Mouse (Mus musculus): ENCODE measurements around the gene Pigx.
"Not testable (repeated sequence)": the region's sequence is repeated elsewhere in the genome, so short reads cannot be mapped to it uniquely, and the experiment has no call there.

Gene Pigx

DNA sequence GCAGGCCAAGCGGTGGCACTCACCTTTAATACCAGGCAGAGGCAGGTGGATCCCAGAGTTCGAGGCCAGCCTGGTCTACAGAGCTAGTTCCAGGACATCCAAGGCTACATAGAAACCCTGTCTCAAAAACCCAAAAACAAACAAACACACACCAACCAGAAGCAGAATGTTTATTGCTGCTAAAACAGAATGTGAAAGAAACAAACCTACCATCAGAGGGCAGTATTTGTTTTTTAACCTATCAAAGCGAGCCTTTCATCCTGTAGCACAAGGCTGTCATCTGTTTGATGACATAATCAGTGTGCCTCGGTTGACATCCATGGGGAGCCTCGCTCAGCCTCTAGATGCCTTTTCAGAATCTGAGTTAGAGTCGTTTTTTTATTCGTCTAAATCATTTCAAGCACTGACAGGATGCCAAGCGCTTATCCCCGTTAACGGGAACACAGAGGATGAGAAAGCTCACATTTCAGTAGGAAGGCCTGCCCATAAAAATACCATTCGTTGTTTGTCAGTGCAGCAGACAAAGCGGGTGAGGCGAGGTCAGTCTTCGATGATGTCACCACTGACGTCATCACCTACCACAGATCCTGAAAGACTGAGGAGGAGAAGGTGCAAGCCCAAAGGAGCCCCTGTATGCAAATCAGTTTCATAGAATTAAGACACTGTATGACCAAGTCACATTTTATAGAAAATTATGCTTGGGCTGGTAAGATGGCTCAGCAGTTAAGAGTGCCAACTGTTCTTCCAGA lies 11.6 kb upstream of the Pigx start:
- DNase-seq (ENCODE audit: extremely low read depth, low read depth, low spot score), result no peak

DNA sequence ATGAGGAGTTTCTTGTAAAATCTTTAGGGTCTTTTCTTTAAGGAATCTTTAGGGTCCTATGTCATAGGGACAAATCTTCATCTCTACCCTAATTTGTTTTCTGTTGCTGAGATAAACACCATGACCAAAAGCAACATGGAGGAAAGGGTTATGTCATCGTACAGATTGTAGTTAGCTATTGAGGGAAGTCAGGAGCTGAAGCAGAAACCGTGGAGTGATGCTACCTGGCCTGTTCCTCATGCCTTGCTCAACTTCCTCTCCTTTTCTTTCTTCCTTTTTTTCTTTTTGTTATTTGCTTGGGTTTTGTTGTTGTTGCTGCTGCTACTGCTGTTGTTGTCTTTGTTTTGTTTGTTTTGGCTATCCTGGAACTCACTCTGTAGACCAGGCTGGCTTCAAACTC lies 9.0 kb upstream of the Pigx start:
- no peak for DNase-seq (ENCODE audit: extremely low read depth, low read depth, low spot score)

DNA sequence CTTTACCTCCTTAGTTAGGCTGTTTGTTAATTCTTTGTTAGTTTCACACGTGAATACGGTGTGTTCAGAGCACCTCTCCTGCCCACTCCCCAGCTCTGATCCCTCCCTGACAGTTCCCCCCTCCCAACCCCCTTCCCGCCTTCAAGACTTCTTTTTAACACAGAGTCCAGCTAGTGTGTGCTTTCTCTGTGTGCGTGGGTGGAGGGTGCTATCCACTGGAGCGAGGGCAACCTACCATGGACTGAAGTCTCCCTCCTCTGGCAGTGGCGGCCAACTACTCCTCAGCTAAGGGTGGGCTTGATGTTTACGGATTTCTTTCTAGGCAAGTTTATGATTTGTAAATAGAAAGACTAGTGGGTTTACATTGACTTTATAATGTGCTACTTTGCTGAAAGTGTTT lies 8.6 kb upstream of the Pigx start:
- no peak for DNase-seq (ENCODE audit: extremely low read depth, low read depth, low spot score)

DNA sequence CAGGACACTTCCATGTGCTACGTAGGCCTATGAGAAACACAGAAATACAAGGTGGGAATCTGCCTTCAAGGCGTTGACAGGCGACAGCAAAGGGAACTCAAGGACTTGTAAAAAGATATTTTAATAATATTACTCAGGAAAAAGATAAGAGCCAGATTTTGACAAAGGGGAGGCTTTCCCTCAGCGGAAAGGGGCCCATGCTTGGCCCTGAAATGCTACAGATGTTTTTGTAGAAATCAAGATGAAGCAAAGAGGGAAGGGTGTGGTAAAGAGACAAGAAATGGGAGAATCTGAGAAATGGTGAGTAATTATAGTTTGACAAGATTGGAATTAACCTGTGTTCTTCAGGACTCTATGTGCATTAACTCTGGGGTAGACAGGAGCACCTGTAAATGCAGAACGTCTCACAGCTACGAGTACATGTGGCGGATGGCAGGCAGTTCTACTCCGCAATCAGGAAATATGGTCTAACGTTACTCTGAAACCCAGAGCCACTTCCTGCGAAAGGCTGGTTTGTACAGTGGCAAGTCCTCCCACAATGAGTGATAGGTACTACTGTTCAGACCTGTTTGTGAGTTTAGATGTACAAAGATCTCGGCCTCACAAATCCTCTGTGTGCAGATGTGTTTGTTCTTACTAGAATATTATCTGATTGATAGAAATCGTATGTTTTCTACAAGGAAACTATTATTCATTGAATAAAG lies 8.0 kb upstream of the Pigx start:
- no peak for DNase-seq (ENCODE audit: extremely low read depth, low read depth, low spot score)

DNA sequence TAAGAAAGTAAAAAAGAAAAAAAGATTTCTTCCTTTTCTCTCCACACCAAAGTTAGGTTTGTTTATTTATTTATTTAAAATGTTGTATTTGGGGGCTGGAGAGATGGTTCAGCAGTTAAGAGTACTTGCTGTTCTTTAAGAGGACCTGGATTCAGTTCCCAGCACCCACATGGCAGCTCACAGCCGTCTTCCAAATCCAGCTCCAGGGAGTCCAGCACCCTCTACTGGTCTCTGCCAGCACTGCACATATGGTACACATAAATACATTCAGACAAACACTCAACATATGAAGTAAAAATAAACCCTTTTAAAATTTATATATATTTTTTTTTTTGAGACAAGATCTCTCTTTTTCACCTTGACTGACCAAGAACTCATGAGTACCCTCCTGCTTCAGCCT lies 6.2 kb upstream of the Pigx start:
- DNase-seq (ENCODE audit: extremely low read depth, low read depth, low spot score), result no peak

DNA sequence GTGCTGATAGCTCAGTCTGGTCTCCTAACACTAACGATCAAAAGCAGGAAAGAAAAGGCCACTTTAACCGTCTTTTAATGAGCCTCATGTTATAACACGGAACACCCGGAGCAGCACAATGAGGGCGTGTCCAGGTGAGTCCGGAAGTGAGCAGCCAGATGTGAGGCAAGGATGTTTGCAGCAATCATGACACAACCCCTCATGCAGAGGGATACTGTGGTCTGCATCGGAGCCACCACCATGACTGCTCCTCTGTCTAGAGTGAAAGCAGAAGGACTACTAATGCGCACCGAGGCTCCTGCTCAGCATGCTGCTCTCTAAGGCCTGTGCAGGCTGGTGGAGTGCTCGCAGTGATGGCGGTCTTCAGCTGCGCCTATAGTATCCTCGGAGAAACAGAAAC lies 2.8 kb upstream of the Pigx start:
- DNase-seq (ENCODE audit: extremely low read depth, low read depth, low spot score), result no peak

DNA sequence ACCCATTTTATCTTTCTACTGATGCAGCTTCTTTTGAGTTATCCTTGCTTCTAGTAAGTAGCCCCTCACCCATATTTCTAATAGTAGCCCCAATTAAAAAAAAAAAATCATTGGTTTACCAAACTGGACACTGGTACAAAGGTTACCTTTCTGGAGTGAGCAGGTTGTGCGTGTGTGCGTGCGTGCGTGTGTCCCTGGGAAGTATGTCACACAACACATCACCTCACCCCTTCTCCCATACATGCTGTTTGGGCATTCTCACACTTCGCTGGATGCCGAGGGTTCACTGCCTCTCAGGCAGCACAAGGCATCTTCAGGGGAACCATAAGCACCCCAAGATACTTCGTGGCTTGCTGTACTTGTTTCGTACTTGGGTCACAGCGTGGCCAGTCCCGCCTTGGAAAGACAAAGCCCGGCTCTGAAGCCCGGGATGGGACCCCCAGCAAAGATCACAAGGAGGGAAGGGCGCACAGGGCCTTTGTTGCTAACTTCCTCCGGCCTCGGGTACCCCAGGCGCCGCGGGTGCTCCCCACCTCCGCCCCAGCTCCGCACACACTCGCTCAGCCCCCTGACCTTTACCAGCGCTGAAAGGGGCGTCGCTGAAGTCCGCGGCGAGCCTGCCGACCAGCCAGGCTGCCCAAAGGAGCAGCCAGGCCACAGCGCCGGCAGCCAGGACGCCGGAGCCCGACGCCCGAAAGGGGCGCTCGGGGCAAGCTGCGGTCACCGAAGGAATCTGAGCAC lies 473 bp downstream of the Pigx start:
- no peak for DNase-seq (ENCODE audit: extremely low read depth, low read depth, low spot score)

DNA sequence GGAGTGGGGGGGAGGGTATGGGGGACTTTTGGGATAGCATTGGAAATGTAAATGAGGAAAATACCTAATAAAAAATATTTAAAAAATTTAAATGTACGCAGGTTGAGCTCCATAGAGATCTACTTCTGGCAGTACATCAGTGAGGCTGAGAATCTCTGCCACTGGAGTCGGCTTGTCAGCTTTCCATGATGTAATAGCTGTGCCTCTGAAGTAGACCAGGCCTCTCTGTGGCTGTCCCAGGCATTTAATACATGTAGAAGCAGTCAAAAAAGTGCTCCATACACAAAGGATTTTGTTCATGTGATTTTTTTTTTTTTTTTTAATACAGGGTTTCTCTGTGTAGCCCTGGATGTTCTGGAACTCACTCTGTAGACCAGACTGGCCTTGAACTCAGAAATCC lies 1.8 kb downstream of the Pigx start:
- not testable (repeated sequence) for DNase-seq (ENCODE audit: extremely low read depth, low read depth, low spot score)

DNA sequence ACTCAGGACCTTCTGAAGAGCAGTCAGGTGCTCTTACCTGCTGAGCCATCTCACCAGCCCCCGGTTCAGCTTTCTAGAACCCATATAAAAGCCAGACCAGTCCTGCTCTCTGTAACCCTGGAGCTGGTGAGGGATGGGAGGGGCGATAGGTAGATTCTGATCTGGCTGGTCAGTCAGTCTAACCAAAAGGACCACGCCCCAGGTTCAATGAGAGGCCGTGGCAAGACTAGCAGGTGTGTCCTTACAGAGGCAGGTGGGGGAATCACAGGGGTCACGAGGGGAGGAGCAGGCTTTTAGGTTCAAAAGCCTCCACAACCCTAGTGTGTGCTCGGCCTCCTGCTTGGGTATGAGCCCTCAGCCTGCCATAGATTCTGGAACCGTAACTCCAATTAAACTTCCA lies 8.1 kb downstream of the Pigx start:
- DNase-seq (ENCODE audit: extremely low read depth, low read depth, low spot score), result no peak

DNA sequence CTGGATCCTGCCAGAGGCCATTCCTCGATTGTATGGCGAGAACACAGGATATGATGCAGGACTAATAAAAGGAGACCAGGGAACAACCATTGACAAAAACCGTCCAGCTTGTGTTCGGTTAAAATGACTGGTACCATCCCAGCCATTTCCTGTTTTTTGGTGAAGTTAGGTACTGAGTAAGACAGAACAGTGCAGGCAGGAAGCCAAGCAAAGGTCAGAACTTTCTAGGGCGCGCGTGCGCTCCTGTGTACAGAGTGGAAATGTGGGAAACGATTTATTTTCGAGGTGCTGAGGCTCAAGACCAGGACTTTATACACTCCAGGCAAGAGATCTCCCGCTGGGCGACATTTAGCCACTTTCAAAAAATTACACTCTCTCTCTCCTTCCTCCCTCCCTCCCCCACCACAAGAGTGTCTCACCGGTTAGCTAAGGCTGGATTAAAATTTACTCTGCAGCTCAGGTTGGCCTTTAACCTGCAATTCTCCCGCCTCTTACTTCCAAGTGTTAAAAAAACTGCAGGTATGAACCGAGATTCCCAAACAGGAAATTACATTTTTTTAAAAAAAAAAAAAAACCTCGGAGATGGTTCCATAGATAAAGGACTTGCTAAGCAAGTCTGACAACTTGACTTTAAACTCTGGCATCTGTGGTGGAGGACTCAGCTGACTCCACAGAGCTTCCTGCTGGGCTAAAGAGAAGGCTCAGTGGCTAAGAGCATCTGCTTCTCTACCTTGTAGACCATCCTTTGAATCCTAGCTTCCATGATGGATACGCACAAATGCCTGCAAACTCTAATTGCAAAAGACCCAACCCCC lies 11.7 kb downstream of the Pigx start:
- no peak for DNase-seq (ENCODE audit: extremely low read depth, low read depth, low spot score)

DNA sequence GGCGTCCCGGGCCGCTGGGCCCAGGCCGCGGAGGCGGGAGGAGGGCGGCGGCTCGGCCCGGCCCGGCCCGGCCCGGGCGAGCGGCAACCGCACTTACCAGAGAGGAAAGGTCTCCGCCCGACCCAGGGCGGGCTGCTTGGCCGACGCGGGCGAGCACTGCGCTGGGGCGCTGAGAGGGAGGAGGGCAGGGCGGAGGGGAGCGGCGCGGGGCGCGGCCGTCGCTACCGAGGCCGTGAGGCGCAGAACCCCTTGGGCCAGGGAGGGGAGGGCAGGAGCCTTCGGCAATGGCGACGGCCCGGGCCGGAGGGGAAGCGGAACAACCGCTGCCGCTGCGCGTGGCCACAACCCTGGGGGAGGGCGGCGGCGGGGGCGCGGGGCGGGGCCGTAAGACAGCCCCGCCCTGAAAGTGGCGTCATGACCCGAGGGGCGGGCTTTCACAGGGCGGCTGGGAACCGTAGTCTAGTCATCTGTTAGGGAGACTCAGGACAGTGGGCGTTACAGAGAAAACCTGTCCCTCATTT lies 20.5 kb downstream of the Pigx start, which contains the start of gene Pak2:
Gene Pak2, minus strand, starts transcription at position 352 of the 521 bp plus-strand sequence.
- DNase-seq (ENCODE audit: extremely low read depth, low read depth, low spot score), result no peak

DNA sequence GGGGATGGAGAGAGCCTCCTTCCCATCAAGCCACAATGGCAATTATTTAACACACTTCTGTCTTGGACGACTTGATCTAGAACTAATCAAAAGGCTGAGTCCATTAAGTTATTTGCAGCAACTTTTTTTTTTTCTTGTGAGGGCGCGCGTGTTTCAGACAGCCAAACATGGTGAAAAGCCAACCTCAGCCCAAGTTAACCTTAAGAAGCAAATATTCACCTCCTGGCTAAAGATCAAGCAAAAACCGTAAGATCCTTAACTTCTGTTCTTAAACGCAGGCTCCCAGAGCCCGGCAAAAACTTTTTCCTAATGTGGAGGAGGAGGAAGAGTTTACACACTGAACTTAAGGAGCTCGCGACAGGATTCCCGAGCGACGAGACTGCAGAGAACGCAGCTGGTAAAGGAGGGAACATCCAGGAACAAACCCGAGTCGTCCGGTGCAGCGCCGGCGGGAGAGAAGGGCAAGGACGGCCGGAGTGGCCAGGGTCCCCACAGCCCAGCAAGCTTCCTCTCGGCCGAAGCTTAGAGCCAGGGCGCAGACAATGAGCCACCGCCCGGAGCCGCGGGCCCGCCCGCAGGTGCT lies 21.0 kb downstream of the Pigx start:
- no peak for DNase-seq (ENCODE audit: extremely low read depth, low read depth, low spot score)

DNA sequence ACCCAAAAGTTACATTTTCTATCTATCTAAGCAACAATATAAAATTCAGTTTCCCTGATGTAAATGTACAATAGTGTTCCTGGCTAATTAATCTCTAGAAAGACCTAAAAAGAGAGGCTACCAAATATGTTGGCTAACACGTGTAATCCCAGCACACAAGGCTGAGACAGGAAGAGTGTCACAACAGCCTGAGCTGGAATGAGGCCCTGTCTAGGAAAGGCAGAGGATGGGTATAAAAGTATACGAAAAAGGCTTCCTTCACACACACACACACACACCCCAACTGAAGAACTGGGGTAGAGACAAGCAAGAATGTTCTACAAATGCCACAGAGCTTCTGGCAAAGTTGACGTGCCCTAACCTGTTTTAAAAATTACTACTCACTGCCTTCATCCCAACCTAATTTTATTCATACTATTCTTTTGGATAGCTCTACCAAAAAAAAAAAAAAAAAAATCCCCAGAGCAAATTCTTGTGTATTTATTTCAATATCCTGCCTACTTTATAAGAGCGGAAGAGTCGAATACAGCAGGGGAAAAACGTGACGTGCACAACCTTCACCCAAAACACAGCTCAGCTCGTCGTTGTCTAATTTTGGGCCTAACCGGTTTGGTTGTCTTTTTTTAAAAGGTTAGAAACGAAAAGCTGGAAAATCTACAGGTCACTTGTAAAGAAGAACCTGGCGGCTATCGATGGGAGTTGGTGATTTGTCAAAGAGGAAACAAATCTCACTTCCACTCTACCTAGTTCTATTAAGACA lies 21.7 kb downstream of the Pigx start:
- no peak for DNase-seq (ENCODE audit: extremely low read depth, low read depth, low spot score)

DNA sequence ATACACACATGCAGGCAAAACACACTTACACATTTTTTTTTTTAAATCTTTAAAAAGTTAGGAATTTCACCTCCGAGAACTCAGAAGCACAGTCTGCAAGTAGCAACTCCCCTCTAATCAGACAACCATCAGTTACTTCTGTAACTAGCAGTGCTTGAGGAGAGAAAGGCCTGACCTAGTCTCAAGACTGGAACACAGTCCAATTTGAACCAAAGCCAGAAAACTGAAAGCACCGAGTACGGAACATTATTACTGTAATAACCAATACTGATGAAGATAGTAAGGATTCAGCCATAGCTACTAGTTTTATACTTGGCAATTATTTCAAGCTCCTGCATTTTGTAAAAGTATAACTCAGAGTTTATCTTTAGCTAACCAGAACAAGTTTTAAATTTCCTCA lies 23.1 kb downstream of the Pigx start:
- no peak for DNase-seq (ENCODE audit: extremely low read depth, low read depth, low spot score)

DNA sequence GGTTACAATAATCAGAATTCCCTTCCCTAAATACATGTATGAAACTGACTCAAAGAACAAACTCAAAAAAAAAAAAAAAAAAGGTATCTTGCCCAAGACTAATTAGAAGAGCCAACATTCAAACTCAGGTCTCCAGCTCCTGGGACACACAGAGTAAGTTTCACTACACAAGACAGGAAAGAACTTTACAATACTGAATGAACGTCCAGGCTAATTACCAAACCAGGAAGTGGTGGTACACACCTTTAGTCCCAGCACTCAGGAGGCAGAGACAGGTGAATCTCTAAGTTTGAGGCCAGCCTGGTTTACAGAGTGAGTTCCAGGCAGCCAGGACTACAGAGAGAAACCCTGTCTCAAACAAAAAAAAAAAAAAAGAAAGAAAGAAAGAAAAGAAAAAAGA lies 23.8 kb downstream of the Pigx start:
- no peak for DNase-seq (ENCODE audit: extremely low read depth, low read depth, low spot score)

DNA sequence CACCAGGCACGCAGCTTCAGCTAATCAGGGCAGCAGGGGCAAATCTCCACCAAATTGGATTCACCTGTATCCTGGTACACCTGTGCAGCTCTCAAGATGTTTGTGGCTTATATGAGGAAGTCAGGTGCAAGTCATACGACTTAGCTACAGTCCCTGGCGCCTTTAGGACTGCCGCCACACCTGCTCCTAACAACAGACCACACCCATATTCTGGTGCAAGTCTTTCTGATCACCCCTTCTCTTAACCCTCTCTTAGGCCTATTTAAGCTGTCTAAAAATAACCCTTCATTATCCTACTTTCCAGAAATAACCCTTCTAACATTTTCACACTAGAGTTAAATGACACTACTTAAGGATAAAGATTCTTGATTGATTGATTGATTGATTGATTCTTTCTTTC lies 29.5 kb downstream of the Pigx start:
- not testable (repeated sequence) for DNase-seq (ENCODE audit: extremely low read depth, low read depth, low spot score)

DNA sequence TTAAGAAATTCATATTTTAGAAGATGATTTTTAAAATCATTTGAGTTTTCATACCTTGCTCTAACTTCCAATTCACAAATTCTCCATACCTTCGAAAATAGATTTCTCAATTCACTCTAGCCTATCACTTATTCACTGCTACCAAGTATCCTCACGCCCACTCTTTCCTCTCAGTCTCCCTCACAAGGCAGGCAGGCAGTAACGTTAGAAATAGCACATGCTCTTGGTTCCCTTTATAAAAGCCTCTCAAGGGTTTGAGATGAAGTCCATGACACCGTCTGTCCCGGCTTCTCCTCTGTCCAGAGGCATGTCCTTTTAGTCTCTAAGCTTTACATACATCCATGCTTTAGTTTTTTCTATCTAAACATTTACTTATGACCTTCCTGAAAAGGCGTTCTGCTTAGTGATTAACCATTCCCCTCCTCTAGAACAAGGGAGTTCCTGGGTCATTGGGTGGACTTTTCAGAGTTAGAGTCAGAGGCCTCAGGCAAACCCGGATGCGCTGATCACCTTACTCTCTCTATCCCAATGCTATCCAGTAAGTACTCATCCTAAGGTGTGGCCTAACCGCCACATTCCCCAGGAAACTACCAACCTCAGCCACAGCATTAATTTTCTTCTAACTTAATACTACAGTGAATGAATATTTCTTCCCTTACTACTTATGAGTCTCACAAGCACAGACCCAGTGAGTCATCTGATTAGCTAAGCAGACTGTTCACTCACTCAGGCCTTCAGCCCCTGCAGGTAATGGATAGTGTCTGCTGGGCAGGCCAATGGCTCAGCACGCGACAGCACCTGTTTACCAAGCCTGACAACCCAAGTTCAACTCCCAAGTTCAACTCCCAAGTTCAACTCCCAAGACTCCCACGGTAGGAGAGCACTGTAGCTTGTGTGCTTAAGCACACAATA lies 30.9 kb downstream of the Pigx start:
- no peak for DNase-seq (ENCODE audit: extremely low read depth, low read depth, low spot score)

DNA sequence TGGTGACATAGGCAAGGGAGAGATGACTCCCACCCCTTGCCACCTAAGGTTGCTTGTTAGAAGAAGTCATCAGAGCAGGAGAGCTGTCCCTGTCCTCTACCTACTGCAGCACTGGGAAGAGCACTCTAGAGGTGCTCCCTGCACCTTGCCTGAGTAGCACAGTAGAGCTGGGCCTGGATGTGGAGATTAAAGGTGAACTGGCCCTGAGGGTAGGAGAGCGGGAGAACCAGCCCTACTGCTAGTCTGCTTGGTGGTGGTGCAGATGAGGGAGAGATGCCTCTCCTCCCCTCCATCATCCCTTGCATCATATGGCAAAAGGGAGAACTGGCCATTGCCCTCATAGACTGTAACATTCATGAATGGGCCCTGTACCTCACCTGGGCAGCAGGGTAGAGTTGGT lies 32.6 kb downstream of the Pigx start:
- no peak for DNase-seq (ENCODE audit: extremely low read depth, low read depth, low spot score)

DNA sequence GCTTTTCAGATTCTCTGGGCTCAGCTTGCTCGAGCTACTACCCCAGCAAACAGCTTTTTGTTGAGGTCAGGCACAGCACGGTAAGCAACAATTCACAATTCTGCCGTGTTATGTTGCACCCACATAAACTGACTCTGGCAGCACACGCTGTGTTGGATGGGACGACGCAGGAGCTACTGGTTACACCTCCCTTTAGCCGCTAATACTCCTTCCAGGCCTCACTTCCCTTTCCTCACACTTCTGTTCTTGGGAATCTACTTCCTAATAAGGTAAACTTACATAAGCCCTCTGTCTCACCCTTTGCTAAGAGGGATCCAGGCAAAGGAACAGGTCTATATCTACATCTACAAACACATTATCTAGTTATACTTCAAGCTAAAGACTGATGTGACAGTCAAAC lies 35.6 kb downstream of the Pigx start:
- no peak for DNase-seq (ENCODE audit: extremely low read depth, low read depth, low spot score)

Measured in fat pad, adult 2 months (tissue).